Mouse (Mus musculus): Measurements from ENCODE around the gene Slc2a1. TPM values are rescaled to one million over a fixed set of nuclear protein-coding genes. Genes with fewer than 3 reads are reported as not detected.
A peak's percentile ranks its signal among the peaks of the same experiment; 100 is the strongest.

Gene Slc2a1
- polyA plus RNA-seq, 1 experiment from 2014 or later = 291 TPM

- peak overlapping the region; percentile 11 for H3K27ac ChIP-seq (ENCODE audit: low read length)
- H3K9me3 ChIP-seq (replicated peaks; ENCODE audit: control insufficient read depth, low read length) = no peaks in the 10 kb centered on the region
- H3K9ac ChIP-seq (ENCODE audit: low read depth, low read length) = no peak overlapping the region
- H3K27me3 ChIP-seq (ENCODE audit: control insufficient read depth, insufficient read depth, low read depth, low read length) = no peaks in the 10 kb centered on the region
- 50% methylated on average over 4 of the region's 4 CpGs for WGBS (ENCODE audit: insufficient replicate concordance)
- ATAC-seq (ENCODE audit: low read depth) = peak; percentile 10; the same call in 1 of the 2 replicates
- H3K36me3 ChIP-seq (ENCODE audit: control insufficient read depth, insufficient read depth) = peaks cover 96% of the 10 kb centered on the region
- peaks cover 88% of the 10 kb centered on the region for H3K4me1 ChIP-seq (ENCODE audit: control insufficient read depth, low read depth, low read length)
- H3K4me2 ChIP-seq (ENCODE audit: low read depth, low read length) = no peak overlapping the region
- H3K4me3 ChIP-seq (ENCODE audit: low read depth, low read length) = no peak overlapping the region
These were observed 10.2 kb downstream of the Slc2a1 start for GRCm38 (mm10) chr4:119118659-119119077.

- H3K4me3 ChIP-seq (ENCODE audit: low read depth, low read length) = no peak overlapping the region
- peak overlapping the region; percentile 35 for H3K27ac ChIP-seq (ENCODE audit: low read length)
- no peak overlapping the region; the same call in 1 of the 2 replicates for H3K9ac ChIP-seq (ENCODE audit: low read depth, low read length)
- no peak for ATAC-seq (ENCODE audit: low read depth)
- H3K4me1 ChIP-seq (ENCODE audit: control insufficient read depth, low read depth, low read length) = peaks cover 88% of the 10 kb centered on the region
- H3K9me3 ChIP-seq (replicated peaks; ENCODE audit: control insufficient read depth, low read length) = no peaks in the 10 kb centered on the region
- H3K36me3 ChIP-seq (ENCODE audit: control insufficient read depth, insufficient read depth) = peaks cover 97% of the 10 kb centered on the region
- WGBS (ENCODE audit: insufficient replicate concordance) = 47% methylated on average over 5 of the region's 5 CpGs
- H3K27me3 ChIP-seq (ENCODE audit: control insufficient read depth, insufficient read depth, low read depth, low read length) = no peaks in the 10 kb centered on the region
- no peak overlapping the region for H3K4me2 ChIP-seq (ENCODE audit: low read depth, low read length)
These were observed 10.8 kb downstream of the Slc2a1 start for GRCm38 (mm10) chr4:119119354-119119753.

GRCm38 (mm10) chr4:119120095-119120494 is 11.6 kb downstream of the Slc2a1 start:
- no peak overlapping the region for H3K9ac ChIP-seq (ENCODE audit: low read depth, low read length)
- H3K9me3 ChIP-seq (replicated peaks; ENCODE audit: control insufficient read depth, low read length) = no peaks in the 10 kb centered on the region
- 91% methylated on average over 6 of the region's 6 CpGs for WGBS (ENCODE audit: insufficient replicate concordance)

GRCm38 (mm10) chr4:119121249-119121648 is 12.7 kb downstream of the Slc2a1 start:
- ATAC-seq (ENCODE audit: low read depth) = peak; percentile 38
- Histone ChIP-seq H3K9me3 (replicated peaks; ENCODE audit: control insufficient read depth, low read length) (no peaks in the 10 kb centered on the region), H3K4me1 (ENCODE audit: control insufficient read depth, low read depth, low read length) (peaks cover 86% of the 10 kb centered on the region), H3K27me3 (ENCODE audit: control insufficient read depth, insufficient read depth, low read depth, low read length) (no peaks in the 10 kb centered on the region), H3K4me2 (ENCODE audit: low read depth, low read length) (no peak overlapping the region), H3K27ac (ENCODE audit: low read length) (no peak overlapping the region), H3K36me3 (ENCODE audit: control insufficient read depth, insufficient read depth) (peaks cover 97% of the 10 kb centered on the region), H3K4me3 (ENCODE audit: low read depth, low read length) (no peak overlapping the region), H3K9ac (ENCODE audit: low read depth, low read length) (no peak overlapping the region)
- 22% methylated on average over 4 of the region's 4 CpGs for WGBS (ENCODE audit: insufficient replicate concordance)

More at GRCm38 (mm10) chr4:119120095-119120494, 11.6 kb downstream of the Slc2a1 start:
- Histone ChIP-seq H3K27me3 (ENCODE audit: control insufficient read depth, insufficient read depth, low read depth, low read length) (no peaks in the 10 kb centered on the region), H3K4me2 (ENCODE audit: low read depth, low read length) (peak overlapping the region; percentile 4; the same call in 1 of the 2 replicates), H3K36me3 (ENCODE audit: control insufficient read depth, insufficient read depth) (peaks cover 98% of the 10 kb centered on the region), H3K27ac (ENCODE audit: low read length) (peak overlapping the region; percentile 35; the same call in 1 of the 2 replicates), H3K4me1 (ENCODE audit: control insufficient read depth, low read depth, low read length) (peaks cover 88% of the 10 kb centered on the region), H3K4me3 (ENCODE audit: low read depth, low read length) (no peak overlapping the region)
- ATAC-seq (ENCODE audit: low read depth) = no peak

GRCm38 (mm10) chr4:119124771-119125273 is 16.3 kb downstream of the Slc2a1 start:
- peaks cover 82% of the 10 kb centered on the region for H3K4me1 ChIP-seq (ENCODE audit: control insufficient read depth, low read depth, low read length)
- no peaks in the 10 kb centered on the region for H3K9me3 ChIP-seq (replicated peaks; ENCODE audit: control insufficient read depth, low read length)
- WGBS (ENCODE audit: insufficient replicate concordance) = 40% methylated on average over 2 of the region's 2 CpGs
- no peaks in the 10 kb centered on the region for H3K27me3 ChIP-seq (ENCODE audit: control insufficient read depth, insufficient read depth, low read depth, low read length)
- H3K27ac ChIP-seq (ENCODE audit: low read length) = peak overlapping the region; percentile 1
- peaks cover 99% of the 10 kb centered on the region for H3K36me3 ChIP-seq (ENCODE audit: control insufficient read depth, insufficient read depth)
- no peak overlapping the region for H3K9ac ChIP-seq (ENCODE audit: low read depth, low read length)
- no peak overlapping the region; the same call in 1 of the 2 replicates for H3K4me2 ChIP-seq (ENCODE audit: low read depth, low read length)
- H3K4me3 ChIP-seq (ENCODE audit: low read depth, low read length) = no peak overlapping the region
- peak; percentile 9; the same call in 1 of the 2 replicates for ATAC-seq (ENCODE audit: low read depth)

GRCm38 (mm10) chr4:119125577-119126270 is 17.2 kb downstream of the Slc2a1 start:
- H3K4me1 ChIP-seq (ENCODE audit: control insufficient read depth, low read depth, low read length) = peaks cover 73% of the 10 kb centered on the region
- peaks cover 99% of the 10 kb centered on the region for H3K36me3 ChIP-seq (ENCODE audit: control insufficient read depth, insufficient read depth)
- H3K27me3 ChIP-seq (ENCODE audit: control insufficient read depth, insufficient read depth, low read depth, low read length) = no peaks in the 10 kb centered on the region
- peak; percentile 4; the same call in 1 of the 2 replicates for ATAC-seq (ENCODE audit: low read depth)
- H3K4me3 ChIP-seq (ENCODE audit: low read depth, low read length) = no peak overlapping the region
- peak overlapping the region; percentile 1; the same call in 1 of the 2 replicates for H3K27ac ChIP-seq (ENCODE audit: low read length)
- H3K9me3 ChIP-seq (replicated peaks; ENCODE audit: control insufficient read depth, low read length) = no peaks in the 10 kb centered on the region
- 55% methylated on average over 9 of the region's 9 CpGs for WGBS (ENCODE audit: insufficient replicate concordance)
- H3K4me2 ChIP-seq (ENCODE audit: low read depth, low read length) = no peak overlapping the region
- H3K9ac ChIP-seq (ENCODE audit: low read depth, low read length) = no peak overlapping the region

- 31% methylated on average over 6 of the region's 6 CpGs for WGBS (ENCODE audit: insufficient replicate concordance)
- Histone ChIP-seq H3K9me3 (replicated peaks; ENCODE audit: control insufficient read depth, low read length) (no peaks in the 10 kb centered on the region), H3K27ac (ENCODE audit: low read length) (peak overlapping the region; percentile 60), H3K4me2 (ENCODE audit: low read depth, low read length) (no peak overlapping the region), H3K27me3 (ENCODE audit: control insufficient read depth, insufficient read depth, low read depth, low read length) (no peaks in the 10 kb centered on the region), H3K4me3 (ENCODE audit: low read depth, low read length) (no peak overlapping the region), H3K4me1 (ENCODE audit: control insufficient read depth, low read depth, low read length) (peaks cover 60% of the 10 kb centered on the region), H3K36me3 (ENCODE audit: control insufficient read depth, insufficient read depth) (peaks cover 99% of the 10 kb centered on the region), H3K9ac (ENCODE audit: low read depth, low read length) (no peak overlapping the region; the same call in 1 of the 2 replicates)
- ATAC-seq (ENCODE audit: low read depth) = no peak
These were observed 18.7 kb downstream of the Slc2a1 start for GRCm38 (mm10) chr4:119127229-119127628.

GRCm38 (mm10) chr4:119128547-119128946 is 20.0 kb downstream of the Slc2a1 start:
- Histone ChIP-seq H3K4me1 (ENCODE audit: control insufficient read depth, low read depth, low read length) (peaks cover 54% of the 10 kb centered on the region), H3K27me3 (ENCODE audit: control insufficient read depth, insufficient read depth, low read depth, low read length) (no peaks in the 10 kb centered on the region), H3K9ac (ENCODE audit: low read depth, low read length) (peak overlapping the region; percentile 41; the same call in 1 of the 2 replicates), H3K36me3 (ENCODE audit: control insufficient read depth, insufficient read depth) (peaks cover 99% of the 10 kb centered on the region), H3K9me3 (replicated peaks; ENCODE audit: control insufficient read depth, low read length) (no peaks in the 10 kb centered on the region), H3K4me3 (ENCODE audit: low read depth, low read length) (no peak overlapping the region), H3K4me2 (ENCODE audit: low read depth, low read length) (no peak overlapping the region), H3K27ac (ENCODE audit: low read length) (0 out of 2 replicates have a peak overlapping the region, but pooled peaks have one; percentile 46)
- ATAC-seq (ENCODE audit: low read depth) = no peak
- 45% methylated on average over 7 of the region's 7 CpGs for WGBS (ENCODE audit: insufficient replicate concordance)

- Histone ChIP-seq H3K4me1 (ENCODE audit: control insufficient read depth, low read depth, low read length) (peaks cover 50% of the 10 kb centered on the region), H3K4me3 (ENCODE audit: low read depth, low read length) (no peak overlapping the region), H3K27ac (ENCODE audit: low read length) (no peak overlapping the region), H3K9me3 (replicated peaks; ENCODE audit: control insufficient read depth, low read length) (no peaks in the 10 kb centered on the region), H3K27me3 (ENCODE audit: control insufficient read depth, insufficient read depth, low read depth, low read length) (no peaks in the 10 kb centered on the region), H3K4me2 (ENCODE audit: low read depth, low read length) (no peak overlapping the region), H3K36me3 (ENCODE audit: control insufficient read depth, insufficient read depth) (peaks cover 99% of the 10 kb centered on the region), H3K9ac (ENCODE audit: low read depth, low read length) (no peak overlapping the region)
- 65% methylated on average over 1 of the region's 1 CpGs for WGBS (ENCODE audit: insufficient replicate concordance)
- ATAC-seq (ENCODE audit: low read depth) = no peak
These were observed 20.6 kb downstream of the Slc2a1 start for GRCm38 (mm10) chr4:119129096-119129495.

Measured in liver, embryonic 16.5 days (tissue).